Mouse (Mus musculus) ES-Bruce4 (cell line): ENCODE measurements around the gene Cyp2c23. TPM values are rescaled to one million over a fixed set of nuclear protein-coding genes. Genes with fewer than 3 reads are reported as not detected.

ENCODE experiments used
- H3K27ac ChIP-seq: 2 replicates; pipeline ENCODE4 v1.5.1; 2012; ENCODE audit warnings: low read length, inconsistent platforms; ENCODE audit not compliant: insufficient read depth
- H3K27me3 ChIP-seq: 2 replicates; pipeline ENCODE4 v1.6.1; 2012; ENCODE audit warnings: mild to moderate bottlenecking, low read length, inconsistent platforms; ENCODE audit not compliant: control insufficient read depth, poor library complexity, insufficient read depth, severe bottlenecking
- H3K36me3 ChIP-seq: 2 replicates; pipeline ENCODE4 v1.6.1; 2012; ENCODE audit warnings: inconsistent platforms, mild to moderate bottlenecking, low read length, moderate library complexity; ENCODE audit not compliant: control insufficient read depth, poor library complexity, insufficient read depth, severe bottlenecking
- H3K4me1 ChIP-seq: one replicate; pipeline ENCODE4 v1.8.1; 2011; ENCODE audit warnings: low read length; ENCODE audit not compliant: control insufficient read depth, insufficient read depth
- H3K4me3 ChIP-seq: 2 replicates; pipeline ENCODE4 v1.5.1; 2011; ENCODE audit warnings: low read depth, mild to moderate bottlenecking, low read length
- H3K9ac ChIP-seq: 2 replicates; pipeline ENCODE4 v1.6.1; 2012; ENCODE audit warnings: low read depth, mild to moderate bottlenecking, inconsistent platforms; ENCODE audit not compliant: poor library complexity, severe bottlenecking
- H3K9me3 ChIP-seq: replicated peaks from 2 replicates; pipeline ENCODE4 v1.6.1; 2012; ENCODE audit warnings: mild to moderate bottlenecking, low read length, inconsistent platforms; ENCODE audit not compliant: control insufficient read depth, poor library complexity, insufficient read depth, severe bottlenecking
- CTCF ChIP-seq: IDR thresholded peaks from one replicate; pipeline ENCODE4 v1.8.1; 2011; ENCODE audit warnings: low read depth, low read length
- EP300 ChIP-seq: IDR thresholded peaks from 2 replicates; pipeline ENCODE4 v1.6.1; 2011; ENCODE audit warnings: low read depth, low read length; ENCODE audit not compliant: insufficient read depth
- POLR2A ChIP-seq: IDR thresholded peaks from one replicate; pipeline ENCODE4 v1.8.1; 2011; ENCODE audit warnings: low read length; ENCODE audit not compliant: insufficient read depth
- polyA plus RNA-seq: library from polyadenylated mRNA; stranded (reverse); fragments of >200 nt; gene quantifications from 2 replicates; pipeline ENCODE4 v1.2.4, GENCODE M21; 2011; ENCODE audit warnings: low read depth; ENCODE audit not compliant: missing spikeins, insufficient read depth, insufficient read length

Cyp2c23 gene
- polyA plus RNA-seq, 1 experiment, result 0.31 TPM

GRCm38 (mm10) chr19:44000720-44001119 lies 28.3 kb downstream of the Cyp2c23 start:
- Histone ChIP-seq H3K4me1 (no peaks in the 10 kb centered on the region), H3K36me3 (no peaks in the 10 kb centered on the region), H3K4me3 (no peak overlapping the region), H3K27me3 (no peaks in the 10 kb centered on the region; the same call in 1 of the 2 replicates), H3K27ac (no peak overlapping the region), H3K9me3 (no peaks in the 10 kb centered on the region), H3K9ac (no peak overlapping the region)
- no peak for TF ChIP-seq POLR2A
- no peak for TF ChIP-seq CTCF

GRCm38 (mm10) chr19:44000061-44000460 lies 28.9 kb downstream of the Cyp2c23 start:
- Histone ChIP-seq H3K4me1 (no peaks in the 10 kb centered on the region), H3K27ac (no peak overlapping the region), H3K27me3 (no peaks in the 10 kb centered on the region; the same call in 1 of the 2 replicates), H3K9ac (no peak overlapping the region), H3K36me3 (no peaks in the 10 kb centered on the region), H3K4me3 (no peak overlapping the region), H3K9me3 (no peaks in the 10 kb centered on the region)
- no peak for TF ChIP-seq CTCF
- no peak for TF ChIP-seq POLR2A
- no peak for TF ChIP-seq EP300

- H3K27ac ChIP-seq, result no peak overlapping the region
- H3K9me3 ChIP-seq, result no peaks in the 10 kb centered on the region
- no peak overlapping the region for H3K4me3 ChIP-seq
- H3K36me3 ChIP-seq, result no peaks in the 10 kb centered on the region
- TF ChIP-seq CTCF (no peak), EP300 (no peak), POLR2A (no peak)
- H3K27me3 ChIP-seq, result no peaks in the 10 kb centered on the region; the same call in 1 of the 2 replicates
- no peaks in the 10 kb centered on the region for H3K4me1 ChIP-seq
- no peak overlapping the region for H3K9ac ChIP-seq
Observed at GRCm38 (mm10) chr19:43998802-43999527, 30.0 kb downstream of the Cyp2c23 start.

- Histone ChIP-seq H3K27me3 (no peaks in the 10 kb centered on the region; the same call in 1 of the 2 replicates), H3K9ac (no peak overlapping the region), H3K36me3 (no peaks in the 10 kb centered on the region), H3K9me3 (no peaks in the 10 kb centered on the region), H3K4me3 (no peak overlapping the region), H3K27ac (no peak overlapping the region), H3K4me1 (no peaks in the 10 kb centered on the region)
- TF ChIP-seq EP300 (no peak), CTCF (no peak), POLR2A (no peak)
Observed at GRCm38 (mm10) chr19:43998101-43998500, 30.9 kb downstream of the Cyp2c23 start.

- TF ChIP-seq CTCF, result no peak
- TF ChIP-seq EP300, result no peak
- no peak for TF ChIP-seq POLR2A
- Histone ChIP-seq H3K27me3 (no peaks in the 10 kb centered on the region), H3K4me1 (no peaks in the 10 kb centered on the region), H3K9ac (no peak overlapping the region), H3K9me3 (no peaks in the 10 kb centered on the region), H3K36me3 (no peaks in the 10 kb centered on the region), H3K27ac (no peak overlapping the region), H3K4me3 (no peak overlapping the region)
Observed at GRCm38 (mm10) chr19:43995427-43995826, 33.6 kb downstream of the Cyp2c23 start.

- no peak overlapping the region for H3K27ac ChIP-seq
- no peaks in the 10 kb centered on the region for H3K9me3 ChIP-seq
- no peaks in the 10 kb centered on the region for H3K36me3 ChIP-seq
- no peaks in the 10 kb centered on the region for H3K4me1 ChIP-seq
- no peak overlapping the region for H3K4me3 ChIP-seq
- no peaks in the 10 kb centered on the region for H3K27me3 ChIP-seq
- no peak for TF ChIP-seq EP300
- no peak for TF ChIP-seq POLR2A
- no peak for TF ChIP-seq CTCF
- H3K9ac ChIP-seq, result no peak overlapping the region
Observed at GRCm38 (mm10) chr19:43992464-43992863, 36.5 kb downstream of the Cyp2c23 start.
